ENCODE assay signal across 9 mouse cellular contexts in genomic region chr8:123787254-123787897, GRCm38 (mm10). TPM values are rescaled to one million over a fixed set of nuclear protein-coding genes. Genes with fewer than 3 reads are reported as not detected.
A peak's percentile ranks its signal among the peaks of the same experiment; 100 is the strongest.
DNase-seq lines count a peak whose midpoint lies in the region; ATAC-seq and TF ChIP-seq lines count a peak whose summit lies in the region.
"Had no signal": no experiment of that assay in that cellular context is flagged by ENCODE, and none has a peak within 500 bp of the region (broad histone marks: within the 10 kb centered on the region; RNA-seq: fewer than 3 reads in every experiment).

No protein-coding gene starts in this region.

- TF ChIP-seq POLR2A in thymus, adult 2 months (IDR thresholded peaks at IDR 0.05; ENCODE audit: control insufficient read depth, extremely low read depth, insufficient read depth, low read length, poor library complexity), result no peak

- H3K27ac ChIP-seq in lung, embryonic 15.5 days, result no peak overlapping the region
- H3K27ac ChIP-seq in intestine, embryonic 15.5 days, result no peak overlapping the region
- no peak overlapping the region for H3K27ac ChIP-seq in thymus, adult 2 months (ENCODE audit: control insufficient read depth, insufficient read depth, low read length)

- ATAC-seq in lung, embryonic 15.5 days (ENCODE audit: borderline replicate concordance, extremely low read depth, low FRiP score, low TSS enrichment), result no peak
- ATAC-seq in intestine, embryonic 15.5 days, result peak; percentile 61

- H3K36me3 ChIP-seq in lung, embryonic 15.5 days, result no peaks in the 10 kb centered on the region
- H3K36me3 ChIP-seq in intestine, embryonic 15.5 days, result no peaks in the 10 kb centered on the region
- H3K36me3 ChIP-seq in thymus, adult 2 months (ENCODE audit: control insufficient read depth, insufficient read depth, low read length), result no peaks in the 10 kb centered on the region

- H3K27me3 ChIP-seq in lung, embryonic 15.5 days, result peaks cover 2% of the 10 kb centered on the region
- H3K27me3 ChIP-seq in intestine, embryonic 15.5 days (replicated peaks), result no peaks in the 10 kb centered on the region
- H3K27me3 ChIP-seq in thymus, adult 2 months (ENCODE audit: control insufficient read depth, insufficient read depth, low read length), result no peaks in the 10 kb centered on the region

- H3K4me3 ChIP-seq in lung, embryonic 15.5 days, result no peak overlapping the region
- no peak overlapping the region for H3K4me3 ChIP-seq in intestine, embryonic 15.5 days (replicated peaks)
- H3K4me3 ChIP-seq in thymus, adult 2 months (ENCODE audit: control insufficient read depth, insufficient read depth, low read length), result peak overlapping the region; percentile 12

- H3K9ac ChIP-seq in lung, embryonic 15.5 days, result no peak overlapping the region
- no peak overlapping the region for H3K9ac ChIP-seq in intestine, embryonic 15.5 days

- H3K4me1 ChIP-seq in lung, embryonic 15.5 days, result peaks cover 8% of the 10 kb centered on the region
- H3K4me1 ChIP-seq in intestine, embryonic 15.5 days (replicated peaks), result peaks cover 8% of the 10 kb centered on the region
- H3K4me1 ChIP-seq in thymus, adult 2 months (replicated peaks; ENCODE audit: control insufficient read depth, insufficient read depth, low read length), result peaks cover 7% of the 10 kb centered on the region

- WGBS in lung, embryonic 15.5 days, result 31% methylated on average over 21 of the region's 21 CpGs
- WGBS in intestine, embryonic 15.5 days, result 40% methylated on average over 21 of the region's 21 CpGs
- 26% methylated on average over 21 of the region's 21 CpGs for WGBS in thymus, adult 2 months

- TF ChIP-seq CTCF in thymus, adult 2 months (IDR thresholded peaks at IDR 0.05; ENCODE audit: borderline replicate concordance, control insufficient read depth, extremely low read depth, insufficient read depth, low read length, poor library complexity), result no peak

- H3K9me3 ChIP-seq in lung, embryonic 15.5 days, result no peaks in the 10 kb centered on the region
- H3K9me3 ChIP-seq in intestine, embryonic 15.5 days, result no peaks in the 10 kb centered on the region

- DNase-seq in cerebellum, adult 8-10 months, result peak; percentile 31
- DNase-seq in cerebellum, adult 11 months, result no peak
- no peak for DNase-seq in lung, postnatal 25 days (ENCODE audit: low spot score)
- peak; percentile 16 for DNase-seq in thymus, adult 2 months
- DNase-seq in urinary bladder, postnatal 10 days (ENCODE audit: low spot score), result no peak
- no peak for DNase-seq in c-Kit-positive CD71-positive TER-119-positive erythroid progenitor cells, embryonic 14.5 days (ENCODE audit: low spot score)
- DNase-seq: B cell, adult 2 months had no signal

- H3K4me2 ChIP-seq in lung, embryonic 15.5 days, result peak overlapping the region; percentile 3; the same call in 1 of the 2 replicates
- peak overlapping the region; percentile 27 for H3K4me2 ChIP-seq in intestine, embryonic 15.5 days (replicated peaks)

RNA-seq across cellular contexts. Expression of gene Rab4a, which starts 18.4 kb away (rescaled TPM):
- polyA plus RNA-seq in lung, embryonic 15.5 days (2015; fragmentation: Nextera tagmentation; extraction: Ambion mirVana), result 33.2 and 33.8 TPM in 2 replicates
- polyA plus RNA-seq in intestine, embryonic 15.5 days (2015; fragmentation: Nextera tagmentation; extraction: Ambion mirVana), result 53.1 and 54.8 TPM in 2 replicates
- 4.4 and 5.1 TPM in 2 replicates for polyA plus RNA-seq in thymus, adult 2 months (2012; rRNA removed)

Comparison
In these comparisons a context has a peak if more than half of its experiments do, and no peak if none do; other contexts are left out.
1. DNase-seq: peak in cerebellum, adult 8-10 months (single experiment) and thymus, adult 2 months (single experiment); none in cerebellum, adult 11 months (single experiment), lung, postnatal 25 days (single experiment), urinary bladder, postnatal 10 days (single experiment) and c-Kit-positive CD71-positive TER-119-positive erythroid progenitor cells, embryonic 14.5 days (single experiment).